Mouse (Mus musculus) MEL (cell line): ENCODE results near the gene Kansl1.

Source experiments
- CTCF ChIP-seq, 3 experiments: IDR thresholded peaks in 2 of 3; conservative IDR thresholded peaks in 1 of 3; 2 replicates each; pipeline ENCODE4 v1.5.1; 2011 to 2012; ENCODE audit warnings: low read length in 3 of 3, low read depth in 2 of 3, mild to moderate bottlenecking in 2 of 3, improper control_type of control experiment in 1 of 3, inconsistent platforms in 1 of 3, mixed read lengths in 1 of 3, moderate library complexity in 1 of 3; ENCODE audit not compliant: control insufficient read depth in 1 of 3, insufficient read depth in 1 of 3, poor library complexity in 1 of 3, severe bottlenecking in 1 of 3
- GATA1 ChIP-seq: IDR thresholded peaks from 2 replicates; pipeline ENCODE4 v1.6.1; 2011; ENCODE audit warnings: low read depth, low read length, improper control_type of control experiment
- POLR2A ChIP-seq, 2 experiments: IDR thresholded peaks; 2 replicates each; pipeline ENCODE4 v1.6.1; 2011 to 2012; ENCODE audit warnings: low read length in 2 of 2, mild to moderate bottlenecking in 2 of 2, control low read depth in 1 of 2, improper control_type of control experiment in 1 of 2, low read depth in 1 of 2, moderate library complexity in 1 of 2; ENCODE audit not compliant: control insufficient read depth in 1 of 2, insufficient read depth in 1 of 2, poor library complexity in 1 of 2
- RCOR1 ChIP-seq: IDR thresholded peaks from 2 replicates; pipeline ENCODE4 v1.6.1; 2012; ENCODE audit warnings: low read depth, mild to moderate bottlenecking, inconsistent platforms, low read length, improper control_type of control experiment

GRCm38 (mm10) chr11:104293241-104293640 is 175.4 kb downstream of the Kansl1 start:
- TF ChIP-seq RCOR1: peak; percentile 19
- TF ChIP-seq CTCF (IDR thresholded peaks at IDR 0.05 in 2 of 3, conservative IDR thresholded peaks at IDR 0.05 in 1 of 3; ENCODE audit: control insufficient read depth in 1 of 3, insufficient read depth in 1 of 3, low read depth in 2 of 3, low read length in 3 of 3, poor library complexity in 1 of 3, severe bottlenecking in 1 of 3): no peak
- peak in 1 of 2 experiments; percentile 52; a peak in 1 of 4 replicates for TF ChIP-seq POLR2A (IDR thresholded peaks at IDR 0.05; ENCODE audit: control insufficient read depth in 1 of 2, insufficient read depth in 1 of 2, low read depth in 1 of 2, low read length in 2 of 2, poor library complexity in 1 of 2)
- TF ChIP-seq GATA1: peak; percentile 96
